Mouse (Mus musculus) neutrophil, adult 5-6 weeks (primary cell): ENCODE data around the gene Pcyt1a. TPM values are rescaled to one million over a fixed set of nuclear protein-coding genes. Genes with fewer than 3 reads are reported as not detected.
A peak's percentile ranks its signal among the peaks of the same experiment; 100 is the strongest.

ENCODE experiments used
- ATAC-seq: fragments of 151-379, 151-347 bp; 2 replicates; pipeline ENCODE4 v1.8.0; 2017; ENCODE audit warnings: mild to moderate bottlenecking, moderate TSS enrichment; ENCODE audit not compliant: insufficient number of reproducible peaks, poor library complexity, low FRiP score, severe bottlenecking; ENCODE audit errors: extremely low read depth
- total RNA-seq: library from RNA; stranded (forward); fragments of 200-1000 nt; gene quantifications from 2 replicates; pipeline ENCODE4 v1.2.3, GENCODE M21; 2017

The Pcyt1a gene
- total RNA-seq, 1 experiment from 2014 or later: 65.5 TPM

DNA sequence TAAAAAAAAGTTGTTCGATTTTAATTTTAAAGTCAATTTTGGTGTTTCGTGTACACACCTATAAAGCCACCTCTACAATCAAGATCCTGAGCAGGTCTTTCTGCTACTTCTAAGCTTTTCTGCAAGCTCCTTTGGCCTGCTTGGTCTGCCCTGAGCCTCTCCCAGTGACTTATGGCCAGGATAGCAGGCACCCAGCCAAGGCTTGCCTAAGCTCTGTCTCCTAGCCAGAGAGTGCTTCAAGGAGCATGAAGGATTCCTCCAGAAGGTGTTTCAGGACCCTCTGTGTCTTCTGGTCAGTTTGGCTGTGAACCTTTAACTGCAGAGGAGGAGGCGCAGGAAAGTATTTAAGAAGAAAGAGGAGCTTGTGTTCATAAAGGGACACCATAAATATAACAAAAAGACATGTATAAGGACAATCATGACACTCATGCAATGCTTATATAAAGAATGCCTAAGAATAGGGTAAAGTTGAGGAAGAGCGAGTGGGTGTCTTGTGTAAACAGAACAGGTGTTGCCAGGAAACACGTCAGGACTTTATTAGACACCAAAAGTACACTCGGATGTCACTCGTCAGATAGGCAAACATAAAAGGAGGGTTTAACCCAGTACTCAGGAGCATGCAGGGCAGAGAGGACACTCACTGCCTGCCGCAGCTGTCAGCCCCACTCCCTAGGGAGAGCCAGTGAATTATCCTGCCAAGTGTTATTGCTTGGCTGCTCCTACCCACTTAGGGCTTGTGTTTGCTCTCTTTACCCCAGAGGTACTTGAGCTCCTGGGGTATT lies 92.9 kb downstream of the Pcyt1a start:
- peak; percentile 51 for ATAC-seq

DNA sequence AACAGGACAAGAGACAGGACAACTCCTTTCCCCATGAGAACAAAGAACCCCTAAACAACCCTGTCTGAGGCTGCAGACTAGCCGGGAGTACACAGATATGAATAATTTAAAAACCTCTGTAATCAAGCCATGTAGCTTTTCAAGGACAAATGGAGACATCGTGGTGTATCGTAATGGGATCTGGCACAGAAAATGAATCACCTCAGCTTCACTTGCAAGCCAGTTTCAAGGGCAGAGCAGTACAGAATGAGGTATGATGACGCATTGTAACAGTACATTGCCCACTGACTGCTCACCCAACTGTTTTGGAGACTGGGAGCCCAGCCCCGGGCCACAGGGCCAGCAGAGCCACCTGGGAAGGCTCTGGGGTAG lies 93.5 kb downstream of the Pcyt1a start:
- ATAC-seq: no peak

Other genes with a start within 250 kb of the Pcyt1a start
- gene Fbxo45, start 183.8 kb upstream of the Pcyt1a start, total RNA-seq: 13.9 and 15.0 TPM in 2 replicates
- 18.7 and 19.7 TPM in 2 replicates for gene Wdr53, start 183.7 kb upstream of the Pcyt1a start, total RNA-seq
- not detected in 2 replicates for gene Smco1, start 159.5 kb upstream of the Pcyt1a start, total RNA-seq
- gene Rnf168, start 153.5 kb upstream of the Pcyt1a start, total RNA-seq: 18.4 and 22.1 TPM in 2 replicates
- gene Ubxn7, start 98.7 kb upstream of the Pcyt1a start, total RNA-seq: 64.1 and 68.0 TPM in 2 replicates
- not detected in 2 replicates for gene Tm4sf19, start 30.4 kb upstream of the Pcyt1a start, total RNA-seq
- 44.0 and 46.0 TPM in 2 replicates for gene Tctex1d2, start 11.2 kb upstream of the Pcyt1a start, total RNA-seq
- gene Slc51a, start 57.0 kb downstream of the Pcyt1a start, total RNA-seq: 0.37 TPM in 1 of 2 replicates, not detected in the other
- gene Zdhhc19, start 65.3 kb downstream of the Pcyt1a start, total RNA-seq: not detected in 2 replicates
- 60.2 and 66.8 TPM in 2 replicates for gene Tfrc, start 178.0 kb downstream of the Pcyt1a start, total RNA-seq
- 26.4 and 29.8 TPM in 2 replicates for gene Tnk2, start 213.0 kb downstream of the Pcyt1a start, total RNA-seq